Mouse (Mus musculus) megakaryocyte-erythroid progenitor cell, adult 5 weeks (primary cell): ENCODE measurements around the gene Panx2. TPM values are rescaled to one million over a fixed set of nuclear protein-coding genes. Genes with fewer than 3 reads are reported as not detected.

ENCODE experiments used
- polyA plus RNA-seq: library from polyadenylated mRNA; stranded (reverse); fragments of >175 nt; gene quantifications from 2 replicates; pipeline ENCODE4 v1.2.3, GENCODE M21; 2012

The Panx2 gene
- polyA plus RNA-seq: 0.14 and 0.18 TPM in 2 replicates

GRCm38 (mm10) chr15:89059161-89059931, at the start of gene Panx2:
Gene Panx2, plus strand, starts transcription at chr15:89059734.

GRCm38 (mm10) chr15:89074613-89075477, 15.3 kb downstream of the Panx2 start, which contains the start of gene Trabd:
Gene Trabd, plus strand, starts transcription at chr15:89075124.

GRCm38 (mm10) chr15:89088607-89089247, 29.2 kb downstream of the Panx2 start, which contains the start of gene Selenoo:
Gene Selenoo, plus strand, starts transcription at chr15:89089084.

GRCm38 (mm10) chr15:89122649-89123366, 63.3 kb downstream of the Panx2 start, which contains the start of gene Tubgcp6:
Gene Tubgcp6, minus strand, starts transcription at chr15:89123112.

Other genes starting within 250 kb of the Panx2 start
- gene Alg12, start 240.4 kb upstream of the Panx2 start, polyA plus RNA-seq: 4.2 and 5.3 TPM in 2 replicates
- 55.6 and 65.0 TPM in 2 replicates for gene Creld2, start 240.1 kb upstream of the Panx2 start, polyA plus RNA-seq
- gene Pim3, start 197.5 kb upstream of the Panx2 start, polyA plus RNA-seq: 55.5 and 63.6 TPM in 2 replicates
- not detected in 2 replicates for gene Ttll8, start 105.3 kb upstream of the Panx2 start, polyA plus RNA-seq
- not detected in 2 replicates for gene Mlc1, start 80.7 kb upstream of the Panx2 start, polyA plus RNA-seq
- not detected in 2 replicates for gene Mov10l1, start 76.8 kb upstream of the Panx2 start, polyA plus RNA-seq
- 97.3 and 104 TPM in 2 replicates for gene Trabd, start 15.4 kb downstream of the Panx2 start, polyA plus RNA-seq
- gene Selenoo, start 29.4 kb downstream of the Panx2 start, polyA plus RNA-seq: 6.0 and 7.7 TPM in 2 replicates
- 33.3 and 36.4 TPM in 2 replicates for gene Tubgcp6, start 63.4 kb downstream of the Panx2 start, polyA plus RNA-seq
- gene Hdac10, start 69.0 kb downstream of the Panx2 start, polyA plus RNA-seq: 16.0 and 20.5 TPM in 2 replicates
- gene Mapk12, start 81.0 kb downstream of the Panx2 start, polyA plus RNA-seq: 0.10 TPM in 1 of 2 replicates, not detected in the other
- 0.28 and 0.48 TPM in 2 replicates for gene Mapk11, start 89.9 kb downstream of the Panx2 start, polyA plus RNA-seq
- 38.5 and 40.7 TPM in 2 replicates for gene Plxnb2, start 121.1 kb downstream of the Panx2 start, polyA plus RNA-seq
- 10.1 and 11.8 TPM in 2 replicates for gene Dennd6b, start 136.8 kb downstream of the Panx2 start, polyA plus RNA-seq
- gene Ppp6r2, start 151.8 kb downstream of the Panx2 start, polyA plus RNA-seq: 47.6 and 60.3 TPM in 2 replicates